Mouse (Mus musculus) embryonic stem cell, embryonic (primary cell): ENCODE measurements around the gene Fchsd2.
"Not testable (repeated sequence)": the region's sequence is repeated elsewhere in the genome, so short reads cannot be mapped to it uniquely, and the experiment has no call there.

ENCODE experiments used
- CTCF ChIA-PET, 4 experiments: fragments of 300-600 bp in 2 of 4; fragments of 350-600 bp in 2 of 4; sonication (Branson Sonifier 250); formaldehyde crosslinking; loops; one replicate each; lab custom pipeline; 2022; ENCODE audit warnings: inconsistent platforms in 2 of 4; lab: Charles Lee
- POLR2A ChIA-PET, 4 experiments: fragments of 300-600 bp in 2 of 4; fragments of 350-600 bp in 2 of 4; sonication (Branson Sonifier 250); formaldehyde crosslinking; loops; one replicate each; lab custom pipeline; 2022; ENCODE audit warnings: antibody characterized with exemption in 4 of 4, inconsistent platforms in 1 of 4; lab: Charles Lee

Gene Fchsd2

DNA sequence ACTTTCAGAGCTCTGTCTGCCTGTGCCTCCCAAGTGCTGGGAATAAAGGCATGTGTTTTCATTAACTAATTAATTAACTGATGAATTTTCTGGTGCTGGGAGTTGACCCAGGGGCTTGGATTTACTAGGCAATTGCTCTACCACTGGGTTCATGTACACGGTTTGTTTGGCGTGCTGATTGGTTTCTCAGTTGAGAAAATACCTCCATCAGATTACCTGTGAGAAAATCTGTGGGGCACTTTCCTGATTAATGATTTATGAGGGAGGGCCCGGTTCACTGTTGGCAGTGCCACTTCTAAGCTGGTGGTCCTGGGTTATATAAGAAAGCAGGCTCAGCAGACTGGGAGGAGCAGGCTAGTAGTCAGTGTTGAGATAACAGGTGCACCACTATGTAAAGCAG is 38.0 kb downstream of the Fchsd2 start:
- CTCF ChIA-PET: interaction anchor here in 2 of 4 experiments (0.6 kb wide), 2 partner anchors 158 to 300 kb away, joined by 3 read pairs; no protein-coding TSS in a partner anchor
- POLR2A ChIA-PET: interaction anchor here in 1 of 4 experiments (1.6 kb wide), 1 partner anchor 62 kb away, joined by 3 read pairs; no protein-coding TSS in a partner anchor

DNA sequence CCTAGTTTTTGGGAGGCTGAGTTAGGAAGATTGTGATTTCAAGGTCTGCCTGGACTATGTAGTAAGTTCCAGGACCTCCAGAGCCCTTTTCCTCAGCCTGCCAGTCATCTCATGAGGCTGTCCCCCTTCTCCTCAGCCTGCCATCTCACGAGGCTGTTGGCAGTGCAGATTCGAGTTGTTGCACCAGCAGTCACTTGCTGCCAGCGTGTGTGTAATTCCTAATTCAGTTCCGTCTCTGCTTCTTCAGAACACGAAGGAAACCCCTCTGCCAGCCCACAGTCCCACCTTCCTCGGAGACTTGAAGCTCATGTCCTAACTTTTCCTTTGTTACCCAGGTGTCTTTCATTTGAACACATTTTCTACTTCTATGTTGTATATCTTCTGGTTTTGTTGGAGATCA is 38.6 kb downstream of the Fchsd2 start:
- CTCF ChIA-PET: no interaction called here

GRCm38 (mm10) chr7:101133591-101133990 is 40.9 kb downstream of the Fchsd2 start:
- CTCF ChIA-PET: interaction anchor here in 1 of 4 experiments (1.0 kb wide), 1 partner anchor 155 kb away, joined by 6 read pairs; no protein-coding TSS in a partner anchor
- POLR2A ChIA-PET: interaction anchor here in 1 of 4 experiments (1.3 kb wide), 1 partner anchor 13 kb away, joined by 4 read pairs; no protein-coding TSS in a partner anchor

More for the DNA sequence above, 38.6 kb downstream of the Fchsd2 start:
- POLR2A ChIA-PET: no interaction called here

DNA sequence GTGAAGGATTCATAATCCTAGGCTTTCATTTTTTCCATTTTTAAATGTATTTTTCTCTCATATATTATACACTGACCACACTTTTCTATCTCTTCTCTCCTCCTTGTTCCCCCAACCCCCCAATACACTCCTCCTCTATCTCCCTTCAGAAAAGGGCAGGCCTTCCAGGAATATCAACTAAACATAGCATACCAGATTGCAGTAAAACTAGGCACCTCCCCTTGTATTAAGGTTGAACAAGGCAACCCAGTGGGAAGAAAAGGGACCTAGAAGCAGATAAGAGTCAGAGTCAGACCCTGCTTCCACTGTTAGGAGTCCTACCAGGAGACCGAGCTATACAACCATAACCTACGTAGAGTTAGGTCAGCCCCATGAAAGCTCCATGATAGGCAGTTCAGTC is 41.5 kb downstream of the Fchsd2 start:
- ChIA-PET CTCF (interaction anchor here in 1 of 4 experiments (0.6 to 1.0 kb wide), 2 partner anchors 154 to 236 kb away, joined by 6 to 7 read pairs; no protein-coding TSS in a partner anchor), POLR2A (interaction anchor here in 1 of 4 experiments (1.3 kb wide), 1 partner anchor 13 kb away, joined by 4 read pairs; no protein-coding TSS in a partner anchor)

DNA sequence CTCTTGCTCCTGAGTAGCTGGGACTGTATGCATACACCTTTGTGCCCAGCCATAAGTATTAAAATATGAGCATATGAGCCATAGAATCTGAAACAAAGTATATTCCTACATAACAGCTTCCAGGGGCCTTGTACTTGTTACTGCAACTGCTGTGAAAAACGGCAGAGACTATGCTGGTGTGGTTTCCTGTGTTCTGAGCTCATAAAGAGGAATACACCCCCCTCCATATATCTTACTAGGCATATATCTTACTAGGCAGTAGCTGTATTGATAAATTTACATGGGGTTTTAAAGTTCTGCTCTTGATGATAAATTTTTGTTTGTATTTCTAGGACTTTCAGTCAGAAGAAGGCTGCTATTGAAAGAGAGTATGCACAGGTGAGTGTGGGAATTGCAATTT is 46.2 kb downstream of the Fchsd2 start:
- POLR2A ChIA-PET: interaction anchor here in 1 of 4 experiments (0.6 kb wide), 1 partner anchor 11 kb away, joined by 3 read pairs; no protein-coding TSS in a partner anchor
- CTCF ChIA-PET: interaction anchor here in 1 of 4 experiments (0.7 kb wide), 1 partner anchor 31 kb away, joined by 4 read pairs; no protein-coding TSS in a partner anchor

DNA sequence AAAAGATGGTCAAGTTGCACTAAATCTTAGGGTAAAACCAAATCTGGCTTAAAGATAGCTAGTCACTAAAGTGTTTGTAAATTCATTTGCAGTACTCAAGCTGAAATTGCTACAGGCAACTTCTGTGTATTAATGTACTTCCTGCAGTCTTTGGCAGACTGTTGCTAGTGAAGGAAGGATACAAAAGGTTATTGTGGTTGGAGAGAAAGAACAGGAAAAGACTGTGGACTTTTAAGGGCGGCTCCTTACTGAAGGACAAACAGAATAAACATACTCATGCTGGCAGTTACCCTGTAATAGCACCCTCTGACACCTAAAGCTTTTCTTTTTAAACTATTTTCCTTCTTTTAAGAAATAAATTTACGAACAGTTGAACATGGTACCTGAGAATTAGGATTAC is 50.2 kb downstream of the Fchsd2 start:
- POLR2A ChIA-PET: interaction anchor here in 1 of 4 experiments (1.0 kb wide), 1 partner anchor 11 kb away, joined by 3 read pairs; no protein-coding TSS in a partner anchor
- CTCF ChIA-PET: interaction anchor here in 1 of 4 experiments (0.6 kb wide), 1 partner anchor 35 kb away, joined by 3 read pairs; no protein-coding TSS in a partner anchor

DNA sequence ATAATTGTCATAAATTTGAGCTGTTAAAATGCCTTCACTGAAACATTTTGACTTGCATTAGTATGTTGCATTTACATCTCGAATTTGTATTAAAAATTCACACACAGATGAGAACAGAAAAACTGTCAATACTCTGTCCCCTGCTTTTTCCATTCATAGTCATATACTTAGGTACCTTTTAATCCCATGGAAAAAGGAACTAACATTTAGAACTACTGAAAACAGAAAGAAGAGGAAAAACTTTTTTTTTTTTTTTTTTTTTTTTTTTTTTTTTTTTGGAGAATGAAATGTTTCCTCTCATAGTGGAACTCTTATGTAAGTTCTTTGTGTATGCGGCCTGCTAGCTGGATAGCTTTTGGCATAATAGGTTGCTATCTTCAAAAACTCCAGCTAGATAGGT is 51.6 kb downstream of the Fchsd2 start:
- ChIA-PET POLR2A (interaction anchor here in 3 of 4 experiments (0.7 to 1.1 kb wide), 3 partner anchors 19 to 73 kb away, joined by 3 to 5 read pairs (median 4); no protein-coding TSS in a partner anchor), CTCF (no interaction called here)

- POLR2A ChIA-PET: no interaction called here
- CTCF ChIA-PET: no interaction called here
These were observed 56.4 kb downstream of the Fchsd2 start for GRCm38 (mm10) chr7:101149039-101149438.

- CTCF ChIA-PET: not testable (repeated sequence)
- POLR2A ChIA-PET: interaction anchor here in 1 of 4 experiments (1.4 kb wide), 1 partner anchor 37 kb away, joined by 3 read pairs; no protein-coding TSS in a partner anchor
These were observed 62.2 kb downstream of the Fchsd2 start for GRCm38 (mm10) chr7:101154883-101155282.

- ChIA-PET CTCF (no interaction called here), POLR2A (interaction anchor here in 1 of 4 experiments (1.4 kb wide), 1 partner anchor 37 kb away, joined by 3 read pairs; no protein-coding TSS in a partner anchor)
These were observed 62.6 kb downstream of the Fchsd2 start for GRCm38 (mm10) chr7:101155284-101155683.

DNA sequence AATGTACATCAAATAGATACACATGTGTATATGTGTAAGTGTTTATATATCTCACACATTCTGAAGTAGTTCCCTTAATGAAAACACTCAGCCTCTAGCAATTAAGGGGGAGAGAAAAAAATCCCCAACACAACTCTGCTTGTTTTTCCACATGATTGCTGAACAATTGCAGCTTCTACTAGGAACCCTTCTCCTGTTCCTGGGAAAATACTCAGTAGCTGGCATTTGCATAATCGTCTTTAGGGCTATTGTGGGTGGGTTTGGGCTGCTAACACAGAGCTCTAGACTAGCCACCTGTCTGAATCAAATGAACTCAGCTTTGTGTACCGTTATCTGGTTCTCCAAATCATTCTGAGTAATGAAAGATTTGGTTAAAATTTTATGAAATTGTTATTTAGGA is 67.6 kb downstream of the Fchsd2 start:
- ChIA-PET POLR2A (interaction anchor here in 2 of 4 experiments (1.2 to 1.6 kb wide), 2 partner anchors 10 to 52 kb away, joined by 3 to 4 read pairs; no protein-coding TSS in a partner anchor), CTCF (no interaction called here)

DNA sequence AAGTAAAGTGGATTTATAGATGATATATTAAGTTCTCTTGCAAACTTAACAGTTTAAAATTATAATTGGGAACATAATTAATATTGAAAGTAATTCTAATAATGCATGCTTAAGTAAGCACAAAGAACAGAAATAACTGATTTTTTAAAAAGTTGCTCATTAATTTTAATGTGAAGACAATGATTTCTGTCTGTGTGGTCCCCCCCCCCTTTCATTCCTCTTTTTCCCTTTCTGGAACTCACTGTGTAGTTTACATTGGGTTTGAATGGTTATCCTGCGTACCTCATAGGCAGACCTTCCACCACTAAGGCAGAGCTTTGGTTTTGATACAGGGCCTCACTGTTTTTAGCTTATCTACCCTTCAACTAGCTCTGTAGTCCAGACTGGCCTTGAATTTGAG is 70.1 kb downstream of the Fchsd2 start:
- POLR2A ChIA-PET: interaction anchor here in 1 of 4 experiments (0.6 kb wide), 1 partner anchor 18 kb away, joined by 3 read pairs; no protein-coding TSS in a partner anchor
- CTCF ChIA-PET: no interaction called here

DNA sequence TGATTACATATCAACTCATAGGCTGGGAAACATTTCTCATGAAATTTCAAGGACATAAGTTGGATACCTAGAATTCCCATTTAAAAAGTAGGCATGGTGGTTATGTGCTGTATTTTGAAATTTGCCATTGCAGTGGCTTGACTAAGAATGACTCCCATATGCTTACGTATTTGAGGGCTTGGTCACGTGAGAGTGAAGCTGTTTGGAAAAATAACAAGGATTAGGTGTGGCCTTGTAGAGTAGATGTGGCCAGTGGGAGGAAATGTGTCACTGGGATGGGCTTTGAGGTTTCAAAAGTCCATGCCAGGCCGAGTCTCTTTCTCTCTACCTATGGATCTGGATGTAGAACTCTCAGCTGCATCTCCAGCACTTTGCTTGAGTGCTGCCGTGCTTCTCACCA is 71.2 kb downstream of the Fchsd2 start:
- CTCF ChIA-PET: no interaction called here
- POLR2A ChIA-PET: no interaction called here

DNA sequence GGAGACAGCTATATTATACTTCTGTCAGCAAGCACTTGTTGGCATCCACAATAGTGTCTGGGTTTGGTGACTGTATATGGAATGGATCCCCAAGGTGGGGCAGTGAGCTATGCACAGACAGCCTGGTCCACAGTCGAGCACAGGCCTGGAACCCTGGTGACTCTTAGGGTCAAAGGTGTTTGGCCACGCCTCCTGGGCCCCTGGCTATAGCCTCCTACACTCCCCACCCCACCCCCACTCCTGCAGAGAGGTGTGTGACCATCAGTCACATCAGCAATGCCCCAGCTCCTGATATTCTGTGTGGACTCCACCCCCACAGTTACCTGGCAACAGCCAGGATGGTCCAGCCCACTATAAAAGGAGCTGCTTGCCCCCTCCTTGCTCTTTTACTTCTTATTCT is 73.9 kb downstream of the Fchsd2 start:
- CTCF ChIA-PET: interaction anchor here in 3 of 4 experiments (0.6 to 1.0 kb wide), 3 partner anchors 115 to 275 kb away, joined by 3 read pairs; no protein-coding TSS in a partner anchor
- POLR2A ChIA-PET: interaction anchor here in 3 of 4 experiments (0.6 to 1.6 kb wide), 4 partner anchors 12 to 249 kb away, joined by 4 to 5 read pairs (median 4); no protein-coding TSS in a partner anchor

GRCm38 (mm10) chr7:101170482-101170881 is 77.8 kb downstream of the Fchsd2 start:
- ChIA-PET CTCF (interaction anchor here in 1 of 4 experiments (0.5 kb wide), 1 partner anchor 257 kb away, joined by 3 read pairs; no protein-coding TSS in a partner anchor), POLR2A (interaction anchor here in 1 of 4 experiments (1.1 kb wide), 1 partner anchor 10 kb away, joined by 4 read pairs; no protein-coding TSS in a partner anchor)

DNA sequence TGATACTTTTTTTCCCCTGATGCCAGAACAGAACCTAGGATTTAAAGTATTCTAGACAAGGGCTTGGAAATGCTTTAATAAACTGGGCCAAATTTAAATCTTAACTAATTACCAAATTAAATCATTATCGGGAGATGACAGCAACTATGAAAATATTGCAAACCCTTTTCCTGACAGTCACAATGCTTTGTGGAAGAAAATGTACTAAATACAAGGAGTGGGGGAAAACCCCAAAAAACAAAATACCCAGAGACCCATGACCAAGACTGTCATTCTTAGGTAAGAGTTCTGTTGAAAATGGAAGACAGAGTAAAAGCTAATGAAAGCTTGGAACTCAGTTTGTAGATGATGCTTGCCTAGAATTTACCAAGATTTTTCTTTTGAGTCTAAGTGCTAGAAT is 78.3 kb downstream of the Fchsd2 start:
- ChIA-PET POLR2A (no interaction called here), CTCF (no interaction called here)

DNA sequence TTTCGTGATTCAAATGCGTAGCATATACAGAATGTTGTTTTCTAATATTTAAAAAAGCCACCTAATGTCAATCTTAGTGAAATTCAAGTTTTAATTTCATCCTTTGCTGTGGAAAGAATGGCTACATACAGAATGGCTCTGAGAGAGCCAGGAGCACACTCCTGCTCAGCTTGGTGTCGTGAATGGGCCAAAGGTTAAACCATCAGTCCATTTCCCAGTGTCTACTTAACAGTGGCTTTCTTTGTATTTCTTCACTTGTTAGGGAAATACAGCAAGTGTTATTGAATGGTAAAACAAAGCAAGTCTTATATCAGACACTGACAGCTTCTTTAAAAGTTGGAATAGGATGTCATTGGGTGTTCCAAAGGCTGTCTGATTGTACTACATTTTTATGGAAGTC is 80.7 kb downstream of the Fchsd2 start:
- ChIA-PET POLR2A (interaction anchor here in 1 of 4 experiments (0.6 to 1.5 kb wide), 3 partner anchors 65 to 1042 kb away, joined by 3 to 4 read pairs (median 4); no protein-coding TSS in a partner anchor), CTCF (interaction anchor here in 1 of 4 experiments (0.6 kb wide), 1 partner anchor 266 kb away, joined by 5 read pairs; no protein-coding TSS in a partner anchor)

DNA sequence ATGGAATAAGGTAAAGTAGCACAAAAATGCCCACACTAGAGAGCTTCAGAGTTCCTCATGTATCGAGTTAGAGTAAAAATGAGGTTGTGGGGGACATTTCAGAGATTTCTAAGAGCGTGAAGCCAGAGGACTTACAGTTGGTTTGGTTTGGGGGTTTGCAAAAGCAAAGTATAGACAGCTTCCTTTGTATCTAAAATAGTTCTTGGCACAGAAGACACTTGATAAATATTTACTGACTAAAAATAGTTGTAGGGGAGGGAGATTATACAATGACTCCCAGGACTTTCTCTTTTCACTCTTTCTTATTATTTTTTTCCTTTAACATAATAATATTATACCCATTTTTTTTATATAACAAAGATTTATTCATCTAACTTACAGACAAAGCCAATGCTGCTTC is 86.1 kb downstream of the Fchsd2 start:
- ChIA-PET CTCF (no interaction called here), POLR2A (interaction anchor here in 1 of 4 experiments (0.6 to 1.0 kb wide), 3 partner anchors 12 to 713 kb away, joined by 3 to 4 read pairs (median 3); no protein-coding TSS in a partner anchor)

GRCm38 (mm10) chr7:101191326-101191969 is 98.8 kb downstream of the Fchsd2 start:
- ChIA-PET CTCF (no interaction called here), POLR2A (no interaction called here)
